Mouse (Mus musculus) T-cell, adult 66 days (primary cell): ENCODE results near the gene Bhlhe40. TPM values are rescaled to one million over a fixed set of nuclear protein-coding genes. Genes with fewer than 3 reads are reported as not detected.

Source experiments
- total RNA-seq, 2 experiments: library from RNA; stranded (reverse); gene quantifications; 3 replicates in 1 of 2; 4 replicates in 1 of 2; pipeline ENCODE4 v1.2.4; 2023

Bhlhe40 gene
- 10 to 100 TPM; 41.0 to 49.1 TPM for total RNA-seq

GRCm38 (mm10) chr6:108660206-108660877 lies at the start of gene Bhlhe40:
Bhlhe40 (plus strand) TSS chr6:108660629.

Other genes with a start within 250 kb of the Bhlhe40 start
- gene Arl8b, start 122.5 kb downstream of the Bhlhe40 start, total RNA-seq = 10 to 100 TPM; 37.4 to 45.6 TPM
- gene Edem1, start 168.0 kb downstream of the Bhlhe40 start, total RNA-seq = 100 to 1,000 TPM; 141 to 151 TPM